Mouse (Mus musculus) layer of hippocampus, postnatal 10 days (tissue): ENCODE results near the gene Mob3a. TPM values are rescaled to one million over a fixed set of nuclear protein-coding genes. Genes with fewer than 3 reads are reported as not detected.
"Not testable (repeated sequence)": the region's sequence is repeated elsewhere in the genome, so short reads cannot be mapped to it uniquely, and the experiment has no call there.

Experiments
- DNase-seq, 2 experiments: peaks; one replicate each; pipeline ENCODE4 v3.0.0; 2021; ENCODE audit warnings: low spot score in 2 of 2
- total RNA-seq, 2 experiments: library from RNA; stranded (reverse); gene quantifications; 2 replicates each; pipeline ENCODE4 v1.2.3; 2021

Mob3a gene
- total RNA-seq, 2 experiments from 2014 or later: 21.2 to 22.5 TPM

- DNase-seq: no peak
These were observed 36.8 kb downstream of the Mob3a start for GRCm38 (mm10) chr10:80665016-80665380.

GRCm38 (mm10) chr10:80664197-80665015 lies 37.4 kb downstream of the Mob3a start:
- DNase-seq: peak; percentile 57 to 61

- no peak for DNase-seq
These were observed 38.1 kb downstream of the Mob3a start for GRCm38 (mm10) chr10:80663485-80664196.

- DNase-seq: no peak
These were observed 40.6 kb downstream of the Mob3a start for GRCm38 (mm10) chr10:80661149-80661548.

GRCm38 (mm10) chr10:80659213-80659612 lies 42.6 kb downstream of the Mob3a start:
- peak; percentile 83 to 84 for DNase-seq

GRCm38 (mm10) chr10:80658841-80659202 lies 43.0 kb downstream of the Mob3a start:
- no peak for DNase-seq

- no peak for DNase-seq
These were observed 43.5 kb downstream of the Mob3a start for GRCm38 (mm10) chr10:80658194-80658840.

GRCm38 (mm10) chr10:80656863-80657623 lies 44.7 kb downstream of the Mob3a start, which contains the start of gene Btbd2:
Gene Btbd2, minus strand, starts transcription at chr10:80657071.
- DNase-seq: no peak

GRCm38 (mm10) chr10:80656130-80656862 lies 45.5 kb downstream of the Mob3a start:
- DNase-seq: peak; percentile 95 to 97

GRCm38 (mm10) chr10:80655406-80656129 lies 46.2 kb downstream of the Mob3a start:
- DNase-seq: no peak

GRCm38 (mm10) chr10:80654866-80655265 lies 46.9 kb downstream of the Mob3a start:
- no peak for DNase-seq

- DNase-seq: no peak
These were observed 48.5 kb downstream of the Mob3a start for GRCm38 (mm10) chr10:80653156-80653720.

GRCm38 (mm10) chr10:80650392-80650791 lies 51.4 kb downstream of the Mob3a start:
- DNase-seq: no peak

GRCm38 (mm10) chr10:80649910-80650309 lies 51.9 kb downstream of the Mob3a start:
- not testable (repeated sequence) for DNase-seq

- DNase-seq: no peak
These were observed 54.8 kb downstream of the Mob3a start for GRCm38 (mm10) chr10:80646936-80647335.

- DNase-seq: no peak
These were observed 66.4 kb downstream of the Mob3a start for GRCm38 (mm10) chr10:80635345-80635744.
